Mouse (Mus musculus): ENCODE results near the gene Sprr2a2.
"Not testable (repeated sequence)": the region's sequence is repeated elsewhere in the genome, so short reads cannot be mapped to it uniquely, and the experiment has no call there.

Gene Sprr2a2

GRCm38 (mm10) chr3:92215569-92215968 lies at the start of gene Sprr2a2, which contains the start of gene Sprr2a1:
Sprr2a2 (plus strand) TSS chr3:92215920.
Sprr2a1 (plus strand) TSS chr3:92215799.
- DNase-seq (ENCODE audit: low spot score in 2 of 2), result not testable (repeated sequence)

GRCm38 (mm10) chr3:92169847-92170246 lies 45.9 kb upstream of the Sprr2a2 start:
- DNase-seq (ENCODE audit: low spot score in 2 of 2), result no peak

DNA sequence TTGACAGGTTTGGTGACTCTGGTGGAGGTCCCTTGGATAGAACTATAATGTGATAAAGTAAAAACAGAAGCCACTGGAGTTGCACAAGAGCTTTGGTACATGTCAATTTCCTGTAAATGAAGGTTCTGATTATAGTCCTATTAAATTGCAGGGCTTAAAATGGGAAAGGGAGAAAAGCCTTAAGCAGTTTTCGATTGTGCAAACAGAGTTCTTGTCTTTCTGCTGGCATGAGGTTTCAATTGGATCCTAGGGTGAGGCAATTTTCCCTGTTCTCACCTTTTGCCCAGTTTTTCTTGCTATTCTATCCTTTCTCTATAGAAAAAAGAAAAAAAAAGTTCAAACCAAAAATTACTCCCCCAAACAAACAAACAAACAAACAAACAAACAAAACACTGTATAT lies 38.8 kb upstream of the Sprr2a2 start:
- no peak for DNase-seq (ENCODE audit: low spot score in 2 of 2)

DNA sequence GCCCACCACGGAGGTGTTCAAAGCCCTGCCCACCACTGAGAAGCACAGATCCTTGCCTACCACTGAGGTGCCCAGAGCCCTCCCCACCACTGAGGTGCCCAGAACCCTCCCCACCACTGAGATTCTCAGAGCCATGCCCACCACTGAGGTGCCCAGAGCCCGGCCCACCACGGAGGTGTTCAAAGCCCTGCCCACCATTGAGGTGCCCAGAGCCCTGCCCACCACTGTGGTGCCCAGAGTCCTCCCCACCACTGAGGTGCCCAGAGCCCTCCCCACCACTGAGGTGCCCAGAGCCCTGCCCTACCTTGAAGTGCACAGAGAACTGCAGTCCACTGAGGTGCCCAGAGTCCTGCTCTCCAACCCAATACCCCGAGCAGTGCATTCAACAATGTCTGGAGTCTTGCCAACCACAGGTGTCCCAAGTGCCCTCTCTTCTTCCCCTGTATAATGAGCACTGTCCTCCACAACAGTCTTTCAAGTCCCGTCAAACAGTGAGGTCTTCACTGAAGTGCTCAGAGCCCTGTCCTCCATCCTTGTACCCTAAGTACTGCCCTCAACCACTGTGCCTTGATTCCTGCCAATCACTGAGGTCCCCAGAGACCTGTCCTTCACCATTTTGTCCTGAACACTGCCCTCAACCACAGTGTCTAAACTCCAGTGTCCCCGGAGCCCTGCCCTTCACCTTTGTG lies 20.1 kb upstream of the Sprr2a2 start:
- DNase-seq (ENCODE audit: low spot score in 2 of 2), result no peak

- not testable (repeated sequence) for DNase-seq (ENCODE audit: low spot score in 2 of 2)
These were observed 4.4 kb upstream of the Sprr2a2 start for GRCm38 (mm10) chr3:92211133-92211925.

- not testable (repeated sequence) for DNase-seq (ENCODE audit: low spot score in 2 of 2)
These were observed 3.7 kb upstream of the Sprr2a2 start for GRCm38 (mm10) chr3:92212059-92212458.

- not testable (repeated sequence) for DNase-seq (ENCODE audit: low spot score in 2 of 2)
These were observed 2.1 kb upstream of the Sprr2a2 start for GRCm38 (mm10) chr3:92213651-92214050.

- not testable (repeated sequence) for DNase-seq (ENCODE audit: low spot score in 2 of 2)
These were observed 3.3 kb downstream of the Sprr2a2 start for GRCm38 (mm10) chr3:92219031-92219430.

DNA sequence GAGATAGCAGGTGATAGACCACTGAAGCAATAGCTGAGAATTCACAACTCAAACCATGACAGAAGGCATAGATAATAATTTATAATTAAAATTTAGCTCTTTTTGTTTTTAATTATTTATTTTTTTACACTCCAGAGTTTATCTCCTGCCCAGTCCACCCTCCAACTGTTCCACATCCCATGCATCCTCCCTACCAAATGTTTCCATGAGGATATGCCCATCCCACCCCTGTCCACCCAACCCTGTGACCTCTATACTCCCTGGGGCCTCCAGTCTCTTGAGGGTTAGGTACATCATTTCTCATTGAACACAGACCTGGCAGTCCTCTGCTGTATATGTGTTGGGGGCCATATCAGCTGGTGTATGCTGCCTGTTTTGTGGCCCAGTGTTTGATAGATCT lies 8.0 kb downstream of the Sprr2a2 start:
- not testable (repeated sequence) for DNase-seq (ENCODE audit: low spot score in 2 of 2)

- DNase-seq (ENCODE audit: low spot score in 2 of 2), result not testable (repeated sequence)
These were observed 11.7 kb downstream of the Sprr2a2 start for GRCm38 (mm10) chr3:92227410-92227809.

- not testable (repeated sequence) for DNase-seq (ENCODE audit: low spot score in 2 of 2)
These were observed 20.9 kb downstream of the Sprr2a2 start for GRCm38 (mm10) chr3:92236463-92237189.

- DNase-seq (ENCODE audit: low spot score in 2 of 2), result not testable (repeated sequence)
These were observed 23.0 kb downstream of the Sprr2a2 start for GRCm38 (mm10) chr3:92238736-92239135.

- not testable (repeated sequence) for DNase-seq (ENCODE audit: low spot score in 2 of 2)
These were observed 23.5 kb downstream of the Sprr2a2 start for GRCm38 (mm10) chr3:92239197-92239596.

- not testable (repeated sequence) for DNase-seq (ENCODE audit: low spot score in 2 of 2)
These were observed 29.1 kb downstream of the Sprr2a2 start for GRCm38 (mm10) chr3:92244833-92245232.

DNA sequence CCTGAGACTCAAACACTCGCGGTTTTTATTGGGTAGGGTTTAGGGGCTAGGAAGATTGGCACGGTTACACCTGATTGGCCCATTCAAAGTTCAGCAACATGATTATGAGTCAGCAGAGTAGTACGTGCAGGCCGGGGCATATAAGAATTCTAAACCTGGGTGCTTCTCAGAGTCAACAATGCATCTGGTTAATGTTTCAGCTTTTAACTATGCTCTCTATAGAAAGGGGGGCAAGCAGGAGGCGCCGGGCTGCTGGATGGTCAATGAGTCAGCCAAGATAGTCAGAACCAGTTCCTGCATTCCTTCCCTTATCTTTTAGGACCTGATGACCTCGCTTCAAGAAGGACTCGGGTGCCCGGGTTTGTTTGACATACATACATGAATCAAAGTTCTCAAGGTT lies 30.5 kb downstream of the Sprr2a2 start:
- not testable (repeated sequence) for DNase-seq (ENCODE audit: low spot score in 2 of 2)

DNA sequence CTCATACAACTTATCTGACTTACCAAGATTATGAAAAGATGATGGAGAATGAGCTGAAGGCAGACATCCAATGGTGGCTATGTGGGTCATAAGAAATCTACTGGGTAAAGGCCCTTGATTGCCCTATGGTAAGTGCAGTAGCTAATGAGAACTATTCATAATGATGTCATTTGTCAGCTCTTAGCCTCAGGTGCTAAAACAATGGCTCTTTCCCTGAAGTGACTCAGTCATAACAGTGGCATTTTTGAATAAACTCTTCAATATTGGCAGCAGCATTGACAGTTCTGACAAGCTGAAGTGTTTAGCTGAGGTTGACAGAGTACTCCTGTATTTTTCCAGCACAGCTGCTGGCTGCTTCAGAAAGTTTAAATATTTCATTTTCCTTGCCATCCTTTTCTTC lies 32.8 kb downstream of the Sprr2a2 start:
- not testable (repeated sequence) for DNase-seq (ENCODE audit: low spot score in 2 of 2)

GRCm38 (mm10) chr3:92250450-92250849 lies 34.7 kb downstream of the Sprr2a2 start:
- DNase-seq (ENCODE audit: low spot score in 2 of 2), result not testable (repeated sequence)

DNA sequence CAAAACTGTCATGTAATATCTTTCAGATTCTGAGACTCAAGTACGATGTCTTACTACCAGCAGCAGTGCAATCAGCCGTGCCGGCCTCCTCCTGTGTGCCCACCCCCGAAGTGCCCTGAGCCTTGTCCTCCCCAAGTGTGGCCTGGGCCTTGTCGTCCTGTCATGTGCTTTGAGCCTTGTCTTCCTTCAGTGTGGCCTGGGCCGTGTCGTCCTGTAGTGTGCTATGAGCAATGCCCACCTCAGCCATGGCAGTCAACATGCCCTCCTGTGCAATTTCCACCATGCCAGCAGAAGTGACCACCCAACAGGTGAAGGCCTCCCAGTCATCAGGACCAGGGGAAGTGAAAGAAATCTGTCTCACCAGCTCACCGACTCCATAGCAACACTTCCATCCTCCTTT lies 38.1 kb downstream of the Sprr2a2 start:
- not testable (repeated sequence) for DNase-seq (ENCODE audit: low spot score in 2 of 2)

DNA sequence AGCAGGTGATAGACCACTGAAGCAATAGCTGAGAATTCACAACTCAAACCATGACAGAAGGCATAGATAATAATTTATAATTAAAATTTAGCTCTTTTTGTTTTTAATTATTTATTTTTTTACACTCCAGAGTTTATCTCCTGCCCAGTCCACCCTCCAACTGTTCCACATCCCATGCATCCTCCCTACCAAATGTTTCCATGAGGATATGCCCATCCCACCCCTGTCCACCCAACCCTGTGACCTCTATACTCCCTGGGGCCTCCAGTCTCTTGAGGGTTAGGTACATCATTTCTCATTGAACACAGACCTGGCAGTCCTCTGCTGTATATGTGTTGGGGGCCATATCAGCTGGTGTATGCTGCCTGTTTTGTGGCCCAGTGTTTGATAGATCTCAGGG lies 42.8 kb downstream of the Sprr2a2 start:
- DNase-seq (ENCODE audit: low spot score in 2 of 2), result not testable (repeated sequence)

DNA sequence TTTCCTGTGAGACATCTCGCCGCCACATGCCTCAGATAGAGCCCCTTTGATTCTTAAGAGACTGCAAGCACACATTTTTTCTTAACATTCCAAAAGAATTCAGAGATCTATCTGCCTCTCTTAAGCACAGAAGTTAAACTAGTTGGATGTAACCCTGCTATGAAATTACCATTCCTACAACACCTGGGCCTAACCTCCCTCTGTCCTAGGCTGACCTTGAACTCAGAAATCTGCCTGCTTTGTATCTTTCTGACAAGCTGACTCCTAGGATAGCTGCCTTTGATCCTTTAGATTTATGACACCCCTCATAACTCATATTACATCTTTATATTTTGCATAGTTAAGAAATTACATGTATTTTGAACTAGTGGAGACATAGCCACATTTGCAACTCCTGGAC lies 47.7 kb downstream of the Sprr2a2 start:
- DNase-seq (ENCODE audit: low spot score in 2 of 2), result not testable (repeated sequence)

DNA sequence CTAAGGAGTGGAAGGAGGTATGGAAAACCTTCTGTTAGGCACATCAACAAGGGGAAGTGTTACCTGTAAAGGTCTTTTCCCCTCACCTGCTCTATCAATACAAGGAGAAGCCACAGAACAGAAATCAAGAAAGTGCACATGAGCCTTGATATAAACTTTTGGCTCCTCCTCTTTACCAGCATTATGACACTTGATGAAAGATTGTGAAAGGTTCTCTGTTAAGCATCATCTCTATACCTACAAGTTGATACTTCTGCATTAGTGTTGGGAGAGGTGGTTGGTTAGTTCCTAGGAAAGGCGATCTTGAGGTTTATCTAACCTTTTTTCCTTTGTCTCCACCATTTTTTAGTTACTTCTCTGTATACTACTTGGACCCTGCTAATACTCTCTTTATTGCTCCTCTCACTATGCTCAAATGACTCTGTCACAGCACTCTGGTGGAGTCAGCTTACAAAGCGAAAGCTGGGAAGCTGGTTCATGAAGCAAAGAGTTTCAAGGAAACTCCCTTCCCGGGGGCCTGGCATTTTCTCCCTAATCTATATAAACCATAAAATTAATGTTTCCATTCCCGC lies 55.8 kb downstream of the Sprr2a2 start:
- DNase-seq (ENCODE audit: low spot score in 2 of 2), result not testable (repeated sequence)

DNA sequence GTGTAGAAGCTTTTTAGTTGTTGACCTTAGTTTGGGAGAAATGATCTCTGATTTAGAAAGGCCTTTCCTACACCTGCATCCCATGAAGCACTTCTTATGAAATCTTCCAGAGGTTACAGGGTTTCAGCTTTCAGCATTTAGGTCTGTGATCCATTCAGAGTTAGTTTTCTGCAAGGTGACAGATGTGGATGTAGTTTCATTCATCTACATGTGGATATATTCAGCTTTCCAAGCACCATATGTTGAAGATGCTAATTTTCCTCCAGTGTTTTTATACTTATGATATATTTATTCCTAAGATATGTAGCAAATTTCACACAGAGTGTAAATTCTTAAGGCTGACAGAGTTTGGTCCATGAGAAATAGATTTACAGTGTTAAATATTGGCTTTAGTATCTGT lies 57.8 kb downstream of the Sprr2a2 start:
- DNase-seq (ENCODE audit: low spot score in 2 of 2), result not testable (repeated sequence)
